Mouse (Mus musculus) ES-Bruce4 (cell line): ENCODE measurements at regions not wholly inside any gene's neighbourhood (a gene's known extent, or its start where the extent isn't known, plus 50 kb on each side); places are given as distances from the start of the nearest gene placed in this dataset.

Source experiments
- CTCF ChIP-seq: IDR thresholded peaks from one replicate; pipeline ENCODE4 v1.8.1; 2011; ENCODE audit warnings: low read depth, low read length
- EP300 ChIP-seq: IDR thresholded peaks from 2 replicates; pipeline ENCODE4 v1.6.1; 2011; ENCODE audit warnings: low read depth, low read length; ENCODE audit not compliant: insufficient read depth
- POLR2A ChIP-seq: IDR thresholded peaks from one replicate; pipeline ENCODE4 v1.8.1; 2011; ENCODE audit warnings: low read length; ENCODE audit not compliant: insufficient read depth

GRCm38 (mm10) chr8:116046859-116047258, 339.3 kb upstream of the Maf start:
- TF ChIP-seq POLR2A (no peak), CTCF (no peak), EP300 (no peak)
